Mouse (Mus musculus): ENCODE results near the gene Calm3. TPM values are rescaled to one million over a fixed set of nuclear protein-coding genes. Genes with fewer than 3 reads are reported as not detected.

The Calm3 gene
- total and polyA plus RNA-seq, 2 experiments, result 72.0 to 77.4 TPM

- DNase-seq (ENCODE audit: extremely low read depth, low read depth, low spot score), result no peak
- Histone ChIP-seq H3K27ac (replicated peaks; ENCODE audit: insufficient read depth, low read depth, low read length) (no peak overlapping the region), H3K27me3 (ENCODE audit: control insufficient read depth, insufficient read depth, low read length) (no peaks in the 10 kb centered on the region; the same call in 1 of the 2 replicates), H3K4me3 (ENCODE audit: insufficient read depth, low read depth, low read length) (no peak overlapping the region), H3K9ac (ENCODE audit: low read depth, low read length) (no peak overlapping the region), H3K79me2 (ENCODE audit: control insufficient read depth, insufficient read depth, low read length) (no peaks in the 10 kb centered on the region), H3K4me1 (ENCODE audit: control insufficient read depth, insufficient read depth, low read length) (no peaks in the 10 kb centered on the region), H3K36me3 (ENCODE audit: control insufficient read depth, insufficient read depth, low read length) (no peaks in the 10 kb centered on the region)
- 16% methylated on average over 4 of the region's 4 CpGs for WGBS
- TF ChIP-seq POLR2A (IDR thresholded peaks at IDR 0.05; ENCODE audit: extremely low read depth, insufficient read depth, low read length), result no peak
- TF ChIP-seq CTCF (IDR thresholded peaks at IDR 0.05; ENCODE audit: low read depth, low read length), result no peak
Measured at GRCm38 (mm10) chr7:16894279-16894678, 29.6 kb downstream of the Calm3 start.

- 20% methylated on average over 6 of the region's 6 CpGs for WGBS
Measured at GRCm38 (mm10) chr7:16893612-16894011, 30.3 kb downstream of the Calm3 start.

GRCm38 (mm10) chr7:16892352-16892730, 31.6 kb downstream of the Calm3 start:
- no peaks in the 10 kb centered on the region for H3K36me3 ChIP-seq (ENCODE audit: control insufficient read depth, insufficient read depth, low read length)
- H3K9ac ChIP-seq (ENCODE audit: low read depth, low read length), result no peak overlapping the region
- H3K4me3 ChIP-seq (ENCODE audit: insufficient read depth, low read depth, low read length), result no peak overlapping the region
- H3K4me1 ChIP-seq (ENCODE audit: control insufficient read depth, insufficient read depth, low read length), result no peaks in the 10 kb centered on the region
- no peaks in the 10 kb centered on the region for H3K79me2 ChIP-seq (ENCODE audit: control insufficient read depth, insufficient read depth, low read length)
- H3K27ac ChIP-seq (replicated peaks; ENCODE audit: insufficient read depth, low read depth, low read length), result no peak overlapping the region
- WGBS, result 47% methylated on average over 9 of the region's 9 CpGs
- no peak for TF ChIP-seq POLR2A (IDR thresholded peaks at IDR 0.05; ENCODE audit: extremely low read depth, insufficient read depth, low read length)
- TF ChIP-seq CTCF (IDR thresholded peaks at IDR 0.05; ENCODE audit: low read depth, low read length), result no peak
- no peaks in the 10 kb centered on the region; the same call in 1 of the 2 replicates for H3K27me3 ChIP-seq (ENCODE audit: control insufficient read depth, insufficient read depth, low read length)
- DNase-seq (ENCODE audit: extremely low read depth, low read depth, low spot score), result no peak

More at GRCm38 (mm10) chr7:16893612-16894011, 30.3 kb downstream of the Calm3 start:
- H3K4me1 ChIP-seq (ENCODE audit: control insufficient read depth, insufficient read depth, low read length), result no peaks in the 10 kb centered on the region
- no peak for DNase-seq (ENCODE audit: extremely low read depth, low read depth, low spot score)
- H3K9ac ChIP-seq (ENCODE audit: low read depth, low read length), result no peak overlapping the region
- H3K36me3 ChIP-seq (ENCODE audit: control insufficient read depth, insufficient read depth, low read length), result no peaks in the 10 kb centered on the region
- H3K27ac ChIP-seq (replicated peaks; ENCODE audit: insufficient read depth, low read depth, low read length), result no peak overlapping the region
- TF ChIP-seq CTCF (IDR thresholded peaks at IDR 0.05; ENCODE audit: low read depth, low read length) (no peak), POLR2A (IDR thresholded peaks at IDR 0.05; ENCODE audit: extremely low read depth, insufficient read depth, low read length) (no peak)
- H3K4me3 ChIP-seq (ENCODE audit: insufficient read depth, low read depth, low read length), result no peak overlapping the region
- no peaks in the 10 kb centered on the region; the same call in 1 of the 2 replicates for H3K27me3 ChIP-seq (ENCODE audit: control insufficient read depth, insufficient read depth, low read length)
- no peaks in the 10 kb centered on the region for H3K79me2 ChIP-seq (ENCODE audit: control insufficient read depth, insufficient read depth, low read length)

GRCm38 (mm10) chr7:16891641-16892351, 32.1 kb downstream of the Calm3 start, which contains the start of gene Gng8:
Gene Gng8 (plus strand): TSS chr7:16891786.
- WGBS, result under 1% methylated on average over 30 of the region's 30 CpGs
- Histone ChIP-seq H3K27me3 (ENCODE audit: control insufficient read depth, insufficient read depth, low read length) (no peaks in the 10 kb centered on the region; the same call in 1 of the 2 replicates), H3K27ac (replicated peaks; ENCODE audit: insufficient read depth, low read depth, low read length) (peak within 1 kb of the TSS; percentile 49), H3K9ac (ENCODE audit: low read depth, low read length) (no peak within 1 kb of the TSS), H3K79me2 (ENCODE audit: control insufficient read depth, insufficient read depth, low read length) (no peaks in the 10 kb centered on the region), H3K4me3 (ENCODE audit: insufficient read depth, low read depth, low read length) (no peak within 1 kb of the TSS), H3K4me1 (ENCODE audit: control insufficient read depth, insufficient read depth, low read length) (no peaks in the 10 kb centered on the region), H3K36me3 (ENCODE audit: control insufficient read depth, insufficient read depth, low read length) (no peaks in the 10 kb centered on the region)
- peak; percentile 40 for DNase-seq (ENCODE audit: extremely low read depth, low read depth, low spot score)
- peak; percentile 86 for TF ChIP-seq CTCF (IDR thresholded peaks at IDR 0.05; ENCODE audit: low read depth, low read length)
- no peak for TF ChIP-seq POLR2A (IDR thresholded peaks at IDR 0.05; ENCODE audit: extremely low read depth, insufficient read depth, low read length)

- Histone ChIP-seq H3K79me2 (ENCODE audit: control insufficient read depth, insufficient read depth, low read length) (no peaks in the 10 kb centered on the region), H3K36me3 (ENCODE audit: control insufficient read depth, insufficient read depth, low read length) (no peaks in the 10 kb centered on the region), H3K9ac (ENCODE audit: low read depth, low read length) (no peak overlapping the region), H3K4me1 (ENCODE audit: control insufficient read depth, insufficient read depth, low read length) (no peaks in the 10 kb centered on the region), H3K27ac (replicated peaks; ENCODE audit: insufficient read depth, low read depth, low read length) (peak overlapping the region; percentile 49), H3K27me3 (ENCODE audit: control insufficient read depth, insufficient read depth, low read length) (peaks cover 6% of the 10 kb centered on the region), H3K4me3 (ENCODE audit: insufficient read depth, low read depth, low read length) (no peak overlapping the region)
- WGBS, result 7% methylated on average over 23 of the region's 23 CpGs
- peak; percentile 15 for DNase-seq (ENCODE audit: extremely low read depth, low read depth, low spot score)
- TF ChIP-seq CTCF (IDR thresholded peaks at IDR 0.05; ENCODE audit: low read depth, low read length) (no peak), POLR2A (IDR thresholded peaks at IDR 0.05; ENCODE audit: extremely low read depth, insufficient read depth, low read length) (no peak)
Measured at GRCm38 (mm10) chr7:16890944-16891343, 33.0 kb downstream of the Calm3 start.

- 56% methylated on average over 6 of the region's 6 CpGs for WGBS
- no peak for DNase-seq (ENCODE audit: extremely low read depth, low read depth, low spot score)
- H3K4me1 ChIP-seq (ENCODE audit: control insufficient read depth, insufficient read depth, low read length), result no peaks in the 10 kb centered on the region
- TF ChIP-seq CTCF (IDR thresholded peaks at IDR 0.05; ENCODE audit: low read depth, low read length), result no peak
- TF ChIP-seq POLR2A (IDR thresholded peaks at IDR 0.05; ENCODE audit: extremely low read depth, insufficient read depth, low read length), result no peak
- H3K9ac ChIP-seq (ENCODE audit: low read depth, low read length), result no peak overlapping the region
- peak overlapping the region; percentile 49; the same call in 1 of the 2 replicates for H3K27ac ChIP-seq (replicated peaks; ENCODE audit: insufficient read depth, low read depth, low read length)
- no peaks in the 10 kb centered on the region for H3K79me2 ChIP-seq (ENCODE audit: control insufficient read depth, insufficient read depth, low read length)
- no peak overlapping the region for H3K4me3 ChIP-seq (ENCODE audit: insufficient read depth, low read depth, low read length)
- no peaks in the 10 kb centered on the region for H3K36me3 ChIP-seq (ENCODE audit: control insufficient read depth, insufficient read depth, low read length)
- H3K27me3 ChIP-seq (ENCODE audit: control insufficient read depth, insufficient read depth, low read length), result peaks cover 10% of the 10 kb centered on the region
Measured at GRCm38 (mm10) chr7:16890536-16890935, 33.4 kb downstream of the Calm3 start.
